Mouse (Mus musculus): ENCODE results near the gene Rmdn3. TPM values are rescaled to one million over a fixed set of nuclear protein-coding genes. Genes with fewer than 3 reads are reported as not detected.
A peak's percentile ranks its signal among the peaks of the same experiment; 100 is the strongest.

Rmdn3 gene
- polyA plus RNA-seq, 1 experiment, result 20.7 TPM

GRCm38 (mm10) chr2:119136346-119136898, 20.4 kb downstream of the Rmdn3 start:
- H3K36me3 ChIP-seq (ENCODE audit: control insufficient read depth, insufficient read depth), result peaks cover 56% of the 10 kb centered on the region
- no peak overlapping the region for H3K4me2 ChIP-seq (ENCODE audit: low read depth)
- no peak overlapping the region for H3K4me3 ChIP-seq
- no peaks in the 10 kb centered on the region for H3K79me2 ChIP-seq (ENCODE audit: control insufficient read depth, insufficient read depth)
- no peaks in the 10 kb centered on the region for H3K27me3 ChIP-seq (ENCODE audit: control insufficient read depth, insufficient read depth, insufficient read length)
- TF ChIP-seq POLR2A (IDR thresholded peaks at IDR 0.05; ENCODE audit: insufficient read length, low read depth), result no peak
- TF ChIP-seq REST (IDR thresholded peaks at IDR 0.05; ENCODE audit: insufficient read depth, insufficient read length), result no peak
- TF ChIP-seq MYOG (IDR thresholded peaks at IDR 0.05; ENCODE audit: control insufficient read depth in 1 of 3, insufficient read depth in 1 of 3, insufficient read length in 2 of 3, low read depth in 2 of 3), result no peak
- no peak for TF ChIP-seq POLR2AphosphoS2 (IDR thresholded peaks at IDR 0.05; ENCODE audit: insufficient read length, low read depth)
- no peak for TF ChIP-seq TCF3 (IDR thresholded peaks at IDR 0.05; ENCODE audit: insufficient read length, low read depth)
- TF ChIP-seq USF1 (IDR thresholded peaks at IDR 0.05; ENCODE audit: low read depth), result no peak
- TF ChIP-seq E2F4 (IDR thresholded peaks at IDR 0.05; ENCODE audit: insufficient read depth), result no peak
- no peak for TF ChIP-seq SRF (IDR thresholded peaks at IDR 0.05; ENCODE audit: control insufficient read depth, insufficient read length, low read depth)
- no peak for TF ChIP-seq MAX (IDR thresholded peaks at IDR 0.05; ENCODE audit: low read depth)
- no peak for TF ChIP-seq TCF12 (IDR thresholded peaks at IDR 0.05; ENCODE audit: insufficient read depth, poor library complexity, severe bottlenecking)
- no peak for TF ChIP-seq CEBPB (IDR thresholded peaks at IDR 0.05; ENCODE audit: insufficient read depth, poor library complexity, severe bottlenecking)
- TF ChIP-seq MYOD1 (IDR thresholded peaks at IDR 0.05; ENCODE audit: control insufficient read depth in 1 of 3, insufficient read length in 2 of 3, low read depth in 2 of 3), result no peak
- H3ac ChIP-seq (ENCODE audit: control insufficient read depth, insufficient read length), result no peak overlapping the region

- H3ac ChIP-seq (ENCODE audit: control insufficient read depth, insufficient read length), result no peak overlapping the region
- TF ChIP-seq MYOG (IDR thresholded peaks at IDR 0.05; ENCODE audit: control insufficient read depth in 1 of 3, insufficient read depth in 1 of 3, insufficient read length in 2 of 3, low read depth in 2 of 3) (no peak), TCF3 (IDR thresholded peaks at IDR 0.05; ENCODE audit: insufficient read length, low read depth) (no peak), USF1 (IDR thresholded peaks at IDR 0.05; ENCODE audit: low read depth) (no peak)
Measured at GRCm38 (mm10) chr2:119113121-119113925, 43.5 kb downstream of the Rmdn3 start.

GRCm38 (mm10) chr2:119112438-119113112, 44.3 kb downstream of the Rmdn3 start, which contains the start of gene Rad51:
TSS of gene Rad51 (plus strand) at chr2:119112793.
- Histone ChIP-seq H3K79me2 (ENCODE audit: control insufficient read depth, insufficient read depth) (peaks cover 18% of the 10 kb centered on the region), H3K4me3 (peak within 1 kb of the TSS; percentile 70)
- TF ChIP-seq USF1 (IDR thresholded peaks at IDR 0.05; ENCODE audit: low read depth) (no peak), TCF12 (IDR thresholded peaks at IDR 0.05; ENCODE audit: insufficient read depth, poor library complexity, severe bottlenecking) (no peak), MAX (IDR thresholded peaks at IDR 0.05; ENCODE audit: low read depth) (no peak), E2F4 (IDR thresholded peaks at IDR 0.05; ENCODE audit: insufficient read depth) (peak; percentile 90), REST (IDR thresholded peaks at IDR 0.05; ENCODE audit: insufficient read depth, insufficient read length) (no peak), TCF3 (IDR thresholded peaks at IDR 0.05; ENCODE audit: insufficient read length, low read depth) (no peak), MYOD1 (IDR thresholded peaks at IDR 0.05; ENCODE audit: control insufficient read depth in 1 of 3, insufficient read length in 2 of 3, low read depth in 2 of 3) (no peak), POLR2AphosphoS2 (IDR thresholded peaks at IDR 0.05; ENCODE audit: insufficient read length, low read depth) (no peak), POLR2A (IDR thresholded peaks at IDR 0.05; ENCODE audit: insufficient read length, low read depth) (peak; percentile 58), CEBPB (IDR thresholded peaks at IDR 0.05; ENCODE audit: insufficient read depth, poor library complexity, severe bottlenecking) (no peak), MYOG (IDR thresholded peaks at IDR 0.05; ENCODE audit: control insufficient read depth in 1 of 3, insufficient read depth in 1 of 3, insufficient read length in 2 of 3, low read depth in 2 of 3) (no peak), SRF (IDR thresholded peaks at IDR 0.05; ENCODE audit: control insufficient read depth, insufficient read length, low read depth) (peak; percentile 70)

More at GRCm38 (mm10) chr2:119113121-119113925, 43.5 kb downstream of the Rmdn3 start:
- Histone ChIP-seq H3K4me3 (peak overlapping the region; percentile 70), H3K79me2 (ENCODE audit: control insufficient read depth, insufficient read depth) (peaks cover 18% of the 10 kb centered on the region), H3K36me3 (ENCODE audit: control insufficient read depth, insufficient read depth) (no peaks in the 10 kb centered on the region), H3K27me3 (ENCODE audit: control insufficient read depth, insufficient read depth, insufficient read length) (no peaks in the 10 kb centered on the region), H3K4me2 (ENCODE audit: low read depth) (peak overlapping the region; percentile 79)

GRCm38 (mm10) chr2:119111060-119111459, 45.8 kb downstream of the Rmdn3 start:
- no peak overlapping the region for H3ac ChIP-seq (ENCODE audit: control insufficient read depth, insufficient read length)
- H3K36me3 ChIP-seq (ENCODE audit: control insufficient read depth, insufficient read depth), result peaks cover 8% of the 10 kb centered on the region
- H3K4me3 ChIP-seq, result peak overlapping the region; percentile 70
- H3K4me2 ChIP-seq (ENCODE audit: low read depth), result no peak overlapping the region
- peaks cover 18% of the 10 kb centered on the region for H3K79me2 ChIP-seq (ENCODE audit: control insufficient read depth, insufficient read depth)
- TF ChIP-seq POLR2AphosphoS2 (IDR thresholded peaks at IDR 0.05; ENCODE audit: insufficient read length, low read depth) (no peak), CEBPB (IDR thresholded peaks at IDR 0.05; ENCODE audit: insufficient read depth, poor library complexity, severe bottlenecking) (no peak), SRF (IDR thresholded peaks at IDR 0.05; ENCODE audit: control insufficient read depth, insufficient read length, low read depth) (no peak), POLR2A (IDR thresholded peaks at IDR 0.05; ENCODE audit: insufficient read length, low read depth) (no peak), USF1 (IDR thresholded peaks at IDR 0.05; ENCODE audit: low read depth) (no peak), MYOG (IDR thresholded peaks at IDR 0.05; ENCODE audit: control insufficient read depth in 1 of 3, insufficient read depth in 1 of 3, insufficient read length in 2 of 3, low read depth in 2 of 3) (no peak), MAX (IDR thresholded peaks at IDR 0.05; ENCODE audit: low read depth) (no peak), TCF12 (IDR thresholded peaks at IDR 0.05; ENCODE audit: insufficient read depth, poor library complexity, severe bottlenecking) (no peak), TCF3 (IDR thresholded peaks at IDR 0.05; ENCODE audit: insufficient read length, low read depth) (no peak), REST (IDR thresholded peaks at IDR 0.05; ENCODE audit: insufficient read depth, insufficient read length) (no peak), E2F4 (IDR thresholded peaks at IDR 0.05; ENCODE audit: insufficient read depth) (no peak), MYOD1 (IDR thresholded peaks at IDR 0.05; ENCODE audit: control insufficient read depth in 1 of 3, insufficient read length in 2 of 3, low read depth in 2 of 3) (no peak)
- H3K27me3 ChIP-seq (ENCODE audit: control insufficient read depth, insufficient read depth, insufficient read length), result no peaks in the 10 kb centered on the region

More at GRCm38 (mm10) chr2:119112438-119113112, 44.3 kb downstream of the Rmdn3 start, which contains the start of gene Rad51:
- H3ac ChIP-seq (ENCODE audit: control insufficient read depth, insufficient read length), result peak within 1 kb of the TSS; percentile 22
- peak within 1 kb of the TSS; percentile 79 for H3K4me2 ChIP-seq (ENCODE audit: low read depth)
- no peaks in the 10 kb centered on the region for H3K27me3 ChIP-seq (ENCODE audit: control insufficient read depth, insufficient read depth, insufficient read length)
- peaks cover under 1% of the 10 kb centered on the region for H3K36me3 ChIP-seq (ENCODE audit: control insufficient read depth, insufficient read depth)
